Mouse (Mus musculus) stomach, postnatal 0 days (tissue): ENCODE results near the gene Tspan13. TPM values are rescaled to one million over a fixed set of nuclear protein-coding genes. Genes with fewer than 3 reads are reported as not detected.

ENCODE experiments used
- ATAC-seq: fragments of 200-750 bp; cut with Nextera tagmentation; 2 replicates; pipeline ENCODE4 v1.8.0; 2017; ENCODE audit not compliant: low FRiP score, low TSS enrichment
- DNase-seq: peaks from one replicate; pipeline ENCODE4 v3.0.0-alpha.2; 2016; ENCODE audit warnings: low spot score
- H3K27ac ChIP-seq: fragments of 300-500 bp; sonication (generic); replicated peaks from 2 replicates; pipeline ENCODE4 v1.5.1; 2014; ENCODE audit warnings: mild to moderate bottlenecking, control low read depth
- H3K27me3 ChIP-seq: fragments of 300-500 bp; sonication (generic); 2 replicates; pipeline ENCODE4 v1.6.1; 2014; ENCODE audit warnings: low read length; ENCODE audit not compliant: control insufficient read depth, insufficient read depth
- H3K36me3 ChIP-seq: fragments of 300-500 bp; sonication (generic); 2 replicates; pipeline ENCODE4 v1.6.1; 2014; ENCODE audit warnings: low read length, mixed read lengths; ENCODE audit not compliant: control insufficient read depth, insufficient read depth
- H3K4me1 ChIP-seq: fragments of 300-500 bp; sonication (generic); replicated peaks from 2 replicates; pipeline ENCODE4 v1.6.1; 2014; ENCODE audit warnings: antibody characterized with exemption; ENCODE audit not compliant: control insufficient read depth, insufficient read depth
- H3K4me2 ChIP-seq: fragments of 300-500 bp; sonication (generic); replicated peaks from 2 replicates; pipeline ENCODE4 v1.6.1; 2014; ENCODE audit warnings: low read depth, mild to moderate bottlenecking, control low read depth, moderate library complexity
- H3K4me3 ChIP-seq: fragments of 300-500 bp; sonication (generic); 2 replicates; pipeline ENCODE4 v1.5.1; 2014; ENCODE audit warnings: low read depth, low read length, control low read depth
- H3K9ac ChIP-seq: fragments of 300-500 bp; sonication (generic); 2 replicates; pipeline ENCODE4 v1.6.1; 2014; ENCODE audit warnings: mild to moderate bottlenecking, low read length, control low read depth, mixed read lengths
- H3K9me3 ChIP-seq: fragments of 300-500 bp; sonication (generic); 2 replicates; pipeline ENCODE4 v1.6.1; 2016; ENCODE audit warnings: low read length; ENCODE audit not compliant: control insufficient read depth
- CTCF ChIP-seq: IDR thresholded peaks from 2 replicates; pipeline ENCODE4 v1.5.1; 2016; ENCODE audit warnings: antibody characterized with exemption, low read depth, mild to moderate bottlenecking, moderate library complexity
- EP300 ChIP-seq: optimal IDR thresholded peaks from 2 replicates; pipeline ENCODE3; 2016; ENCODE audit warnings: antibody characterized with exemption
- WGBS: fragments of 180-500 bp; shearing (Covaris S2); extraction: QIAGEN DNeasy Blood & Tissue Kit; methylation state at CpG from one replicate; pipeline ENCODE4 v1.1.7; 2014; 5-methylcytosine and 5-hydroxymethylcytosine counted together
- polyA plus RNA-seq: library from polyadenylated mRNA; unstranded; fragments of >200 nt; fragmentation: Nextera tagmentation; extraction: Ambion mirVana; gene quantifications from 2 replicates; pipeline ENCODE4 v1.2.1, GENCODE M21; 2015

Gene Tspan13
- polyA plus RNA-seq, 1 experiment from 2014 or later: 129 TPM

DNA sequence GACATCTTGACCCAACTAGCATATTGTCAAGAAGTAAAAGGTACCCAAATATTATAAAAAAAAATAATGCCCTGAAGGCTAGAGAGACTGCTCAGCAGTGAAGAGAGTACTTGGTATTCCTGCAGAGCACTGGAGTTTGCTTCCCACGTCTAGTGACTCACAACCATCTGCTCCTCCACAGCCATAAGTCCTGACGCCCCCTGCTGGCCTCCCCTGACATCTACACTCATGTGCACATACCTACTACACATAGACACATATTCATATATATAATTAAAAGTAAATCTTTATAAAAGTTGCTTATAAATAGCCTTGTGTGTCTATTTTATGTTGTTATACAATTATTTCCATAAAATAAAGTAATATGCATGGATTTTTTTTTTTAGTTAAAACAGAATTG, 24.5 kb downstream of the Tspan13 start:
- Histone ChIP-seq H3K9ac (no peak overlapping the region), H3K36me3 (peaks cover 2% of the 10 kb centered on the region; the same call in 1 of the 2 replicates), H3K4me1 (no peaks in the 10 kb centered on the region), H3K4me3 (no peak overlapping the region), H3K27ac (no peak overlapping the region), H3K4me2 (no peak overlapping the region), H3K27me3 (no peaks in the 10 kb centered on the region), H3K9me3 (no peaks in the 10 kb centered on the region)
- TF ChIP-seq EP300 (no peak), CTCF (no peak; the same call in 1 of the 2 replicates)
- ATAC-seq: no peak
- peak; percentile 16 for DNase-seq
- 70% methylated on average over 2 of the region's 2 CpGs for WGBS

GRCm38 (mm10) chr12:36013216-36013910, 28.9 kb downstream of the Tspan13 start:
- Histone ChIP-seq H3K9me3 (no peaks in the 10 kb centered on the region), H3K27ac (no peak overlapping the region), H3K4me3 (no peak overlapping the region), H3K36me3 (no peaks in the 10 kb centered on the region), H3K9ac (no peak overlapping the region), H3K27me3 (no peaks in the 10 kb centered on the region), H3K4me2 (no peak overlapping the region), H3K4me1 (peaks cover 4% of the 10 kb centered on the region; the same call in 1 of the 2 replicates)
- DNase-seq (peak; percentile 10), ATAC-seq (no peak)
- 69% methylated on average over 7 of the region's 7 CpGs for WGBS
- TF ChIP-seq CTCF (no peak), EP300 (no peak)

DNA sequence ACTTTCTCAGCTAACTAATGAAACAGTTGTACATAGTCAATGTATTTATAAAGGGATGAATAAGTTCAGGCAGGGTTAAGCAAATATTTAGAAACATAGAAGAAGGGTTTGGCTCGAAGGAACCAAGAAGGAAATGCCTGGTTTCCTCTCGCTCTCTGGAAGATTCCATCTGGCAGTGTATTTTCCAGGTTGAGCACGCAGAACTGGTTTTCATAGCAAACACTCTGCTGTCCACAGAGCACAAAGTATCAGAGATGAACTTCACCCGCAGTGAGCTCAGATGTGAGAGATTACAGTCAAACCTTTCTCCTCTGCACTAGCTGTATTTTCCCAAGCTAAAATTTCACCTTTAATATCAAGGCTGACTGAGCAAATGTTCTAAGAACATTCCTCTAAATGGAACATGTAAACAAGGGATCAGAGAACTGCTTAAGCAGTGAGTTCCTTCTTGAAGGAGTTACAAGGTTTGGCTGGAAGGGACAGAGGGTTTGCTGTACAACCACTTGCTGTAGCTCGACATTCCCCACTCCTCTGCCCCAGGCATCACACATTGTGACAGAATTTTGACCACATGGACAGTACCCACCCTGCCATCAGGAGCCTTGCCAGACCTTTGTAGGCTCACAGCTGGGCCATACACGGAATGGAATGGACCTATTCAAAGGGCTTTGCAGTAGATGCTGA, 33.8 kb downstream of the Tspan13 start:
- H3K4me3 ChIP-seq: no peak overlapping the region
- H3K4me1 ChIP-seq: peaks cover 4% of the 10 kb centered on the region; the same call in 1 of the 2 replicates
- 10% methylated on average over 6 of the region's 6 CpGs for WGBS
- no peaks in the 10 kb centered on the region for H3K36me3 ChIP-seq
- peak; percentile 48 for DNase-seq
- H3K4me2 ChIP-seq: 0 out of 2 replicates have a peak overlapping the region, but pooled peaks have one; percentile 8
- H3K27ac ChIP-seq: peak overlapping the region; percentile 78
- ATAC-seq: peak; percentile 73
- no peak overlapping the region for H3K9ac ChIP-seq
- TF ChIP-seq CTCF: no peak
- no peak for TF ChIP-seq EP300
- no peaks in the 10 kb centered on the region for H3K9me3 ChIP-seq
- H3K27me3 ChIP-seq: no peaks in the 10 kb centered on the region

GRCm38 (mm10) chr12:36007581-36007980, 34.7 kb downstream of the Tspan13 start:
- peak; percentile 76 for ATAC-seq
- DNase-seq: no peak
- TF ChIP-seq EP300 (no peak), CTCF (no peak)
- Histone ChIP-seq H3K4me1 (peaks cover 4% of the 10 kb centered on the region; the same call in 1 of the 2 replicates), H3K4me2 (no peak overlapping the region), H3K27me3 (no peaks in the 10 kb centered on the region), H3K4me3 (no peak overlapping the region), H3K27ac (peak overlapping the region; percentile 69), H3K9ac (no peak overlapping the region), H3K9me3 (no peaks in the 10 kb centered on the region), H3K36me3 (no peaks in the 10 kb centered on the region)
- 41% methylated on average over 2 of the region's 2 CpGs for WGBS

GRCm38 (mm10) chr12:36004714-36005113, 37.6 kb downstream of the Tspan13 start:
- Histone ChIP-seq H3K9me3 (no peaks in the 10 kb centered on the region), H3K27ac (no peak overlapping the region), H3K4me2 (no peak overlapping the region), H3K9ac (no peak overlapping the region), H3K36me3 (no peaks in the 10 kb centered on the region), H3K4me3 (no peak overlapping the region), H3K4me1 (peaks cover 4% of the 10 kb centered on the region; the same call in 1 of the 2 replicates), H3K27me3 (no peaks in the 10 kb centered on the region)
- WGBS: 81% methylated on average over 4 of the region's 4 CpGs
- no peak for DNase-seq
- no peak for ATAC-seq
- TF ChIP-seq CTCF (no peak), EP300 (no peak)

DNA sequence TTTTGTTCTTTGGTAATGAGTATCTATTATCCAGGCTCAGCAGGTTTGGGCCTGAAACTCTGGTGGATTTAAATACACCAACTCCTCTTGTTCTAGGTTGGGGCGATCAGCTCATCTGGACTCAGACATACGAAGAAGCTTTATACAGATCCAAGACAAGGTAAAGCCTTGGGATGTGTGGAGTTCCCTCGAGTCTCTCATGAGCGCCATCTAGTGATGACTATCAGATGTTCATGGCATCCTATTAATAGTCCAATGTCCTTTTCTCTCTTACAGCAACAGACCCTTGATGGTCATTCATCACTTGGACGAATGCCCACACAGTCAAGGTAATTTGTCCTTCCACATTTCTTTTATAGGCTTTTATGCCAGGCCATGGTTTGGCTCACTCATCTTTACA, 46.5 kb downstream of the Tspan13 start:
- H3K4me3 ChIP-seq: no peak overlapping the region
- H3K9me3 ChIP-seq: no peaks in the 10 kb centered on the region
- DNase-seq (no peak), ATAC-seq (0 out of 2 replicates have a peak, but pooled peaks have one; percentile 43)
- H3K36me3 ChIP-seq: no peaks in the 10 kb centered on the region
- no peak overlapping the region for H3K4me2 ChIP-seq
- 23% methylated on average over 5 of the region's 5 CpGs for WGBS
- no peaks in the 10 kb centered on the region for H3K4me1 ChIP-seq
- H3K27ac ChIP-seq: no peak overlapping the region
- TF ChIP-seq CTCF: peak; percentile 79
- TF ChIP-seq EP300: no peak
- H3K27me3 ChIP-seq: no peaks in the 10 kb centered on the region
- H3K9ac ChIP-seq: no peak overlapping the region
